Mouse (Mus musculus) heart, postnatal 25 days (tissue): Measurements from ENCODE around the gene Hmcn1. TPM values are rescaled to one million over a fixed set of nuclear protein-coding genes. Genes with fewer than 3 reads are reported as not detected.
A peak's percentile ranks its signal among the peaks of the same experiment; 100 is the strongest.

Experiments
- DNase-seq: peaks from one replicate; pipeline ENCODE4 v3.0.0; 2022; ENCODE audit warnings: low spot score
- intact Hi-C: fragments of 180-260 bp; cut with DNase I; formaldehyde crosslinking; loops from one replicate; pipeline ENCODE4 v1.15.1; 2025
- total RNA-seq, 2 experiments: library from RNA; stranded (reverse); gene quantifications; 2 replicates each; pipeline ENCODE4 v1.2.3; 2021

Gene Hmcn1
- total RNA-seq, 2 experiments from 2014 or later = 15.8 to 16.9 TPM

DNA sequence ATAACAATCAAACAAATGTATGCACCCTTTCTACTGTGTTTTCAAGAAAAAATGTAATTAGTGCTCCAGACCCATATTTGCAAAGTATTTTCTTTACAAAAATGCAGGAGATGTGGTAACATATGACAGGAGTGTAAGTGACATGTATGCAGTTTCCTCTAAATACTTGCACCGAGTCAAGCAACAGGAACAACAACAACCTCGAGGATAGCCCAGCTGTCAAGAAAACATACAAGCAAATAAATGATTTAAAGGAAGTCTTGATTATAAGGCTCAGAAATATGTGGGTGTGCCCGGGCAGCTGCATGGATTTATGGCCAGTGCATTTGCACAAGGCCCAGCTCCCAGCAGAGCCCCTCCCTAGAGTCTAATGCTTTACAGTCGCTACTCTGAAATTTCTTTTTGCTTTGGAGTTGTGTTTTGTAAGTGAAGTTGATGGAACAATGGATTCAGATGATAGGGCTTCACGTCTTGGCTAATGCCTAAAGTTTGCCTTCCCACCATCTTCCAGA is 99.5 kb downstream of the Hmcn1 start:
- intact Hi-C loops = no loop called here
- DNase-seq = no peak

DNA sequence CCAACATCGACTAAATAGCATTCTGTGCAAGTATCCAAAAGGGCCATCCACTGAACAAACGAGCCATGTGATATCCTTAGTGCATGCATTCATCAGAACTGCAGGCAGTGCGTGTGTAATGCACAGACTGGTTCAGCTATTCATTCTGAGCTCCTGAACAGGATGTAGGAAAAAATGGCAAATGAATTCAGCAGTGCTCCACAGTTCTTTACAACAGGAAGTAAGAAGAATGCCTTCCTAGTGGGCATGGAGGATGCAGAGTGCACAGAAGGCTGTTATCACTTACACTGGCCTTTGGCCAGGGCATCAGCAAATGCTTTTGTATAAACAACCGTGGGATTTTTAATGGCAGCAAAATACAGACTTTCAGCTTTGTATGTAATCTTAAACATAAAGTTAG is 103.2 kb downstream of the Hmcn1 start:
- intact Hi-C loops = no loop called here
- no peak for DNase-seq

- intact Hi-C loops = no loop called here
- DNase-seq = no peak
Observed at GRCm38 (mm10) chr1:150886267-150886666, 107.0 kb downstream of the Hmcn1 start.

DNA sequence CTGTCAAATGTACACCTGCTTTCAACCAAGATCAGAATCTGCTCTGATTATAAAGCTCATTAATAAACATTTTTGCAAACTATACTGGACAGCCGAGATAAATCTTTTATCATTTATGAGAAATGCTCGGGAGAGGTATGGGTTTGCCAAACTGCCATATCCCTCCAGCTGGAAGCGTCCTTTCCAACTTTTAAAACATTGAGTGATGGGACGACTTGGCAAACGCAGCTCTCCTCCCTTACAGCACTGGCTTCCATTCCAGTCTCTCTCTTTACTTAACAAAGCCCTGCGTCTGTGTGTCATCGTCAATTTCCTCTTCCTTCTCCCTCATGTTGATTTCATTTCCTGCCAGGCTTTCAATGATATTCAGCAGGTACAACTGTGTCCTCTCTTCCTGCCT is 114.8 kb downstream of the Hmcn1 start:
- intact Hi-C loops = no loop called here
- DNase-seq = no peak

DNA sequence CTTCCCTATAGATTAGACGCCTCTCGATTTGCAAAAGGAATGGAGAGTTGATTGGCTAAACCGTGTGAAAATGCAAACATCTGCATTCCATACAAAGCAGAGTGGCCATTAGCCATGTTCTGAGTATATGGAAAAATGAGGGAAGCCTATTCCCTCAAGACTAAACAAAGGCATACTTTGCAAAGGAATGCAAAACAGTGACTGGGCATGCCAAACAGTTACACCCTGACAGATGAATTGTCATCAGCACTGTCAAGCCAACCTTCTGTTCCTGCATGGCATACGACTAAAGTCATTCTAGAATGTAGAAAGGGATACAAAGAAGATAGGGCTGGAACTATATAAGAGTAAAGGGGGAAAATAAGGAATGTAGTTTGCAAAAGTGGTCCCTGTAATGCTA is 115.3 kb downstream of the Hmcn1 start:
- intact Hi-C loops = no loop called here
- no peak for DNase-seq

GRCm38 (mm10) chr1:150874025-150874424 is 119.2 kb downstream of the Hmcn1 start:
- intact Hi-C loops = no loop called here
- DNase-seq = no peak

GRCm38 (mm10) chr1:150873231-150873630 is 120.0 kb downstream of the Hmcn1 start:
- DNase-seq = peak; percentile 42
- intact Hi-C loops = no loop called here

GRCm38 (mm10) chr1:150872105-150872504 is 121.1 kb downstream of the Hmcn1 start:
- no peak for DNase-seq
- intact Hi-C loops = no loop called here

- intact Hi-C loops = no loop called here
- DNase-seq = no peak
Observed at GRCm38 (mm10) chr1:150869189-150869588, 124.0 kb downstream of the Hmcn1 start.

DNA sequence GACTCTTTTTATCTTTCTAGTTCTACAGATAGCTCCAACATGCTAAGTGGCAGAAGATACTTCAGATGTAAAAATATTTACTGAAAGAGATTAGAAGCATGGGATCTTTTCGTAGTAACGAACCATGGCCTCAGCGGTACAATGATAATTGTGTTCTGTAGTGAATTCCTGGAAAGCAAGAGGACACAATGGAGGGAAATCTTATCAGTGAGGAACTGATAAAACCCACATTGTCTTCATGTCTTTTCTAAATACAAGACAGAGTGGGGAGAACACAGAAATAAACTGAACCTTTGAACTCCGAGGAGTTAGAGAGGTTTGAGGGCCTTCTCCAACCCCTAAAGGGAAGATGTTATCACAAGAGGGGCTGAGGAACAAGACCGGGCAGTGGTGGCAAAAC is 126.6 kb downstream of the Hmcn1 start:
- intact Hi-C loops = no loop called here
- no peak for DNase-seq

DNA sequence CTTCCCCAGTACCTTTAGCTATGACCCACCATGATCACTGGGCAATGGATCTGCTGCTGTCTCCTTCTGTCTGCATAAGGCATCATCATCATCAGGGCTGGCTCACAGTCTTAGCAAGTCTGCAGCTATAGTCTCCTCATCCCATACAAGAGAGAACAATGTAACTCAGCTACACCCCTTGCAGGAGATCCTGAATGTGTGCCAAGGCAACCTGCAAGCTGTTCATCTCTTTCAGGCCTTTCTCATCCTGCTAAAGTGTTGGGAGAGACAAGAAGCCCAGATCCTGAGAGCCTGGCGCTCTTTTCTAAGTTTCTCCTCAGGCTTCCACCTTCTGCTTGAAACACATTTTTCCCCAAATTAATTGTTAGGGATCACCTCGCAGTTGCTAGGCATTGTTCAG is 135.5 kb downstream of the Hmcn1 start:
- no peak for DNase-seq
- intact Hi-C loops = no loop called here

DNA sequence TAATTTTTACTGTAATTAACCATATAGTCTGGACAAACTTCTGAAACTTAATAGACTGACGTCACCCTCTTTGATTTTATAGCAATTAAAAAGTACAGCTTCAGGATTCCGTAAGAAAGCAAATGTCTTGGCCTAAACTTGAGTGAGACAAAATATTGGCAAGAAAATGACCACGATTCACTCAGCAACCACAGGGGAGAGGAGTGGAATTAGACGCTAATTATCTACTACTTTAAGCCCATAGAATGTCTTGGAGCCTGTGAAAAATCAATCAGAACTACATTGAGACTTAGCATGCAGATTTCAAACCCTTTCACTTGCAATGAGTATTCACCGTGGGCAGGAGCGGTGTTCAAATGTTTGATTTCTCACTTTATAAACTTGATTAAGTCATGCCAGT is 159.8 kb downstream of the Hmcn1 start:
- intact Hi-C loops = no loop called here
- no peak for DNase-seq

DNA sequence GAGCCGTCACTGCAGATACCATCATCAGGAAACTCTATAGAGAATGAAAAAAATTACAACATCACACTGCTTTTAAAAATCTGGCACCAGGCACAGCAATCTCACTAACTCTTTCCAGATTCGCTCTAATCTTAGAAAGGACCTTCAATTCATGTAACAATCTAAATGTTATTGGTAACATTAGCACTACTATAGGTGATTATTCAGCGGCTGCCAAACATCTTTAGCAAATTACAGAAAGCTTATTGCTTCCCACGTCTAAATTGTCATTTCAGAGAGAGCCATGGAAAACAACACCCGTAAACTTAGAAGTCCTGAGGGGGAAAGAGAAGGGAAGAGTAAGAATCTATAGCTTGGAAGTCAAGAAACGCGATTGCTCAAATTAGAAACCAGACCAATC is 163.4 kb downstream of the Hmcn1 start:
- intact Hi-C loops = no loop called here

DNA sequence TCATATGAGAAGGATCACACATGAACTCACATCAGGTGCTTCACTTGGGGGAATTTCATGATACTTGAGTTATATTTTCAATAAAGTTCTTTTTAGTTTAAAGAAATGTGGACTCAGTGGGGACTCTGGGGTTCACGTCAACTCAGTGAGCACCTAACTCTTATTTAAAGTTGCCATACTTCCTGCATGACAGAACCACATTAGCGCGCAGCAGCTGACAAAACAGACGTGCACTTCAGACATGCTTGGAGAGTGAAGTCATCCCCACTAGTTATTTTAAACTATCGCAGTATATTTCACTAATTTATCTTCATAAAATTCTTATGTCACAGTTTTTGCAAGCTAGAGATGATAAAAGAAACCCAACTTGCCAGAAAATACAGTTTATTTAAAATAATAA is 166.1 kb downstream of the Hmcn1 start:
- DNase-seq = no peak
- intact Hi-C loops = no loop called here

More for the DNA sequence above, 163.4 kb downstream of the Hmcn1 start:
- no peak for DNase-seq

- intact Hi-C loops = no loop called here
Observed at GRCm38 (mm10) chr1:150824334-150825005, 168.8 kb downstream of the Hmcn1 start.

GRCm38 (mm10) chr1:150816035-150816807 is 177.0 kb downstream of the Hmcn1 start:
- DNase-seq = no peak
- intact Hi-C loops = no loop called here

More at GRCm38 (mm10) chr1:150824334-150825005, 168.8 kb downstream of the Hmcn1 start:
- DNase-seq = no peak

DNA sequence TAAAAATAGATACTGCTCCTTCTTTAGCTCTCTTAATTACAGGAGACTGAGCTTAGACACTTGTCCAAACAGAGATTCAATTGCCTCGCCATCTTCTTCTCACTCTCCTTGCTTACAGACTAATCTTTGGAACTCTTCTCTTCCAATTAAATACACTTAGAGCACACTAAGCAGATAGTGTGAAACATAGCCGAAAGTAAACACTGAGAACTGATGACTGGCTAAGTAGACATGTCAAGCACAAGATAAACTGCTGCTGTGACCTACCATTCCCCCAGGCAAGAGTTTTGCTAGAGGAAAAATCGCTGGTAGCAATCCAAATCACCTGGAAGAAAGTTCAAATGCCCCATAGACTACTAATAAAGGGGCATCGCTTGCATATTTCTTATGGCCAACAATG is 178.3 kb downstream of the Hmcn1 start:
- intact Hi-C loops = no loop called here
- no peak for DNase-seq

DNA sequence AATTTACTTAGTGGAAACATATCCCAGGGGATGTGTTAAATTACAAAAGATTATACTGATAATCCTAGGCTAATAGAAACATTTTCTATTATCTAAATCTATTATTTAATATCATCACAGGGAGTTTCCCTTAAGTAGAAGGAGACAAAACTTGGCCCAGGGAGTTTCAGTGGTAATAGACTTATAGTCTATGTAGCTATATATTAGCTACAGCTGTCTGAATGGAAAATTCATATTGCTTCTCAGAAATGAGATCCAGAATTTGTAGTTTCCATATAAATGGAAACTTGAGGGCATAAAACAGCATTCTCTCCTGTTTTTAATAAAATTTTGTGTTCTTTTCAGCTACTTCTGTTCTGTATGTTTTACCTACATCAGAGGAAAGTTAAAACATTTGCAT is 179.9 kb downstream of the Hmcn1 start:
- intact Hi-C loops = no loop called here
- DNase-seq = no peak

DNA sequence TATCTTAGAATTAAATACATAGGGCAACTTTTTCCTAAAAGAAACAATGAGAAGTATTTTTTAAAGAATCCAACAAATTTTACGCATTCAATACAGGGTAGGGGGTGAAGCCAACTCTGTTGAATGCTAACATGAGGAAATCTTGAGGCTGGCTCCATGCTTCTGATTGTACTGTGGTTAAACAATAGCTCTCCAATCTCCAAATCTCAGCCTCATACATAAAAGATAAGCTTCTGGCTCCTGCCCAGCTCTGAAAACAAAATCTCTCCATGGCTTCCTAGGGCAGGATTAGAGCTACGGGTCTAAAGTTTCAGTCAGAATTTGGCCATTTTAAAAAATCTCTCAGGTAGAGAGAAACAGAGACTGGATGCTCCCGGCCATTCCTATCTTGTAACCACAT is 186.4 kb downstream of the Hmcn1 start:
- intact Hi-C loops = no loop called here
- no peak for DNase-seq

DNA sequence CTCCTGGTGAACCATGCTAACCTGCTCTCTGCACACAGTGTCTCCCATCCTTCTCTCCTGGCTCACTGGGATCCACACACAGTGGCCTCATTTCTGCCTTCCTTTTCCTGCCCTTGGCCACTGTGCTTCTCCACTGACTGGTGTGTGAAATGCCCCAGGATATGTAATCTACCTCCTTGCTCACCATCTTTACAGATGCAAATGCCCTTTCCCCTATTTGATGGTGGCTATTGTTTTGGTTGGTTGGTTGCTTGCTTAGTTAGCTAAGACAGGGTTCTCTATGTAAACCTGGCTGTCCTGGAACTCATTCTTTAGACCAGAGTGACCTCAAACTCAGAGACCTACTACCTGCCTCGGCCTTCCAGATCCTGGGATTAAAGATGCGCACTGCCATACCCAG is 187.8 kb downstream of the Hmcn1 start:
- intact Hi-C loops = no loop called here
- DNase-seq = no peak
